Mouse (Mus musculus) ES-CJ7 (cell line): ENCODE results near the gene Rab34.
"Not testable (repeated sequence)": the region's sequence is repeated elsewhere in the genome, so short reads cannot be mapped to it uniquely, and the experiment has no call there.

Experiments
- DNase-seq: peaks from one replicate; pipeline ENCODE4 v3.0.0; 2011; ENCODE audit warnings: low read depth, low spot score

The Rab34 gene

GRCm38 (mm10) chr11:78180081-78180761 lies 8.0 kb upstream of the Rab34 start:
- DNase-seq, result no peak

- DNase-seq, result no peak
Measured at GRCm38 (mm10) chr11:78181830-78182357, 6.3 kb upstream of the Rab34 start.

GRCm38 (mm10) chr11:78182450-78182849 lies 5.8 kb upstream of the Rab34 start:
- no peak for DNase-seq

GRCm38 (mm10) chr11:78182961-78183844 lies 5.0 kb upstream of the Rab34 start, which contains the start of gene Rpl23a:
Rpl23a (minus strand) TSS chr11:78183584.
- DNase-seq, result peak; percentile 98

GRCm38 (mm10) chr11:78183884-78184514 lies 4.2 kb upstream of the Rab34 start:
- peak; percentile 37 for DNase-seq

- not testable (repeated sequence) for DNase-seq
Measured at GRCm38 (mm10) chr11:78184702-78185101, 3.5 kb upstream of the Rab34 start.

- peak; percentile 92 for DNase-seq
Measured at GRCm38 (mm10) chr11:78189234-78190040, 1.2 kb downstream of the Rab34 start.

GRCm38 (mm10) chr11:78190041-78190440 lies 1.8 kb downstream of the Rab34 start:
- no peak for DNase-seq

- DNase-seq, result no peak
Measured at GRCm38 (mm10) chr11:78193113-78193512, 4.9 kb downstream of the Rab34 start, which contains the start of gene Proca1. Proca1 (plus strand) TSS chr11:78193392.

GRCm38 (mm10) chr11:78194411-78195100 lies 6.3 kb downstream of the Rab34 start:
- peak; percentile 91 for DNase-seq

GRCm38 (mm10) chr11:78195101-78195863 lies 7.1 kb downstream of the Rab34 start:
- DNase-seq, result peak; percentile 38

GRCm38 (mm10) chr11:78202372-78202771 lies 14.1 kb downstream of the Rab34 start:
- DNase-seq, result no peak

- DNase-seq, result no peak
Measured at GRCm38 (mm10) chr11:78204287-78204686, 16.1 kb downstream of the Rab34 start.

- no peak for DNase-seq
Measured at GRCm38 (mm10) chr11:78205361-78206206, 17.4 kb downstream of the Rab34 start.

GRCm38 (mm10) chr11:78207190-78207589 lies 19.0 kb downstream of the Rab34 start:
- DNase-seq, result no peak

GRCm38 (mm10) chr11:78209886-78210285 lies 21.7 kb downstream of the Rab34 start:
- no peak for DNase-seq

GRCm38 (mm10) chr11:78210615-78211014 lies 22.4 kb downstream of the Rab34 start:
- DNase-seq, result no peak

GRCm38 (mm10) chr11:78211513-78211912 lies 23.3 kb downstream of the Rab34 start:
- no peak for DNase-seq
